Mouse (Mus musculus): Measurements from ENCODE around the gene Naga.
A peak's percentile ranks its signal among the peaks of the same experiment; 100 is the strongest.

Naga gene

GRCm38 (mm10) chr15:82338593-82339112 lies at the start of gene Naga, which contains the start of the genes Pheta2 and Smdt1:
Gene Naga (minus strand): TSS chr15:82338925.
Gene Pheta2 (plus strand): TSS chr15:82338942.
Gene Smdt1 (plus strand): TSS chr15:82338959.
- peak; percentile 97 to 99 for DNase-seq

DNA sequence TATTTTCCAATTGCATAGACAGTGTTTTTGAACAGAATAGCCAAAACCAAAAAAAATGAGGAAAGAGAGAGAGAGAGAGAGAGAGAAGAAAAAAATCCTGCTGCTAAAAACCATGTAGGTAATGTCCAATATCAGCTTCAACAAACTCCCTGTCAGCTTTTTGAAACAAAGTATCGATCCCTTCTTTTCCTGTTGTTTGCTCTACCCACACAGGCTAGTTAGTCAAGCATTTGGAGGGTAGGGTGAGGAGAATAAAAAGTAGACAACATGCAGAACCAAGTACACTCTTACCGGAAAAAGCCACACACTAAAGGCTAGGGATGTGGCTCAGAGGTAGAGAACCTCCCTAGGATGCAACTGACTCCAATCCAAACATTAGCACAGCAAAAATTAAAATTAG lies 47.0 kb upstream of the Naga start:
- DNase-seq, result no peak

GRCm38 (mm10) chr15:82382441-82382840 lies 43.7 kb upstream of the Naga start:
- DNase-seq, result no peak

GRCm38 (mm10) chr15:82380714-82381062 lies 42.0 kb upstream of the Naga start:
- DNase-seq, result peak in 1 of 2 experiments; percentile 30

DNA sequence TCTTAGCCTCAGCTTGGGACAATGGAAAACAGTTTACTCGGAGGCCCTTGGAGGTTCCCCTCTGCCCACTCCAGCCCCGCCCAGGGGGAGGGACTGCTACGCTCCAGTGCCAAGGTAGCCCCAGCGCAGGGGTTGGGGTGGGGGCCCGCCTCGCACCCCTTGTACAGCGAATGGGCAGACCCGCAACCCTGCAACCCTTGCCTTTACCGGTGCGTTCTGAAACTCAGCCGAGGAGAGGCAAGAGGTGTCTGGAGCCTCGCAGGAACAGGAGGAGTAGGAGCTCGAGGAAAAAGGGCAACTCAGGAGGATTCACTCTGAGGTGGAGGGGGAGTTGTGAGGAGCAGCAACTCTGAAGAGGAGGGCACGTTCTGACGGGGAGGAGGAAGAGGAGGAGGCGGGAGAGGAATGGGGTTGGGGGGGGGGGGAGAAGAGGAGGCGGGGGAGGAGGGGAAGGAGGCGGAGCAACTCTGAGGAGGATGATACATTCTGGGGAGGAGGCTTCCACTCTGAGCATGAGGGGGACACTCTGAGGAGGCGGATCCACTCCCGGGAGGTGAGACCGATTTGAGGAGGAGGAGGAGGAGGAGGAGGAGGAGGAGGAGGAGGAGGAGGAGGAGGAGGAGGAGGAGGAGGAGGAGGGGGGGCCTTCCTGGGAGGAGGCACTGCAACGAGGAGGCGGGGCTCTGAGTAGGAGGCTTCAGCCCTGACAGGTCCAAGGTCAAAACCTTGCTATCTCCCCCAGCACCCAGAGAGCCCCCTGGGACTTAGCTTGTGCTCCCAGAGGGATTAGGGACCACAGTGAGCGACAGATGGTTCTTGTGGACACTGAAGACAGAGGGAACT lies 41.4 kb upstream of the Naga start, which contains the start of gene Cyp2d22:
Gene Cyp2d22, minus strand, starts transcription at position 390 of the 843 bp plus-strand sequence.
- DNase-seq, result peak; percentile 73 to 88

- no peak for DNase-seq
These were observed 40.8 kb upstream of the Naga start for GRCm38 (mm10) chr15:82379511-82379870.

GRCm38 (mm10) chr15:82378261-82379180 lies 39.8 kb upstream of the Naga start:
- DNase-seq, result peak; percentile 20 to 58

- peak in 1 of 2 experiments; percentile 11 for DNase-seq
These were observed 39.0 kb upstream of the Naga start for GRCm38 (mm10) chr15:82377701-82378100.

- peak; percentile 73 to 77 for DNase-seq
These were observed 37.8 kb upstream of the Naga start for GRCm38 (mm10) chr15:82376393-82377138.

GRCm38 (mm10) chr15:82375855-82376254 lies 37.1 kb upstream of the Naga start:
- peak in 1 of 2 experiments; percentile 35 for DNase-seq

- no peak for DNase-seq
These were observed 35.7 kb upstream of the Naga start for GRCm38 (mm10) chr15:82374437-82374836.

DNA sequence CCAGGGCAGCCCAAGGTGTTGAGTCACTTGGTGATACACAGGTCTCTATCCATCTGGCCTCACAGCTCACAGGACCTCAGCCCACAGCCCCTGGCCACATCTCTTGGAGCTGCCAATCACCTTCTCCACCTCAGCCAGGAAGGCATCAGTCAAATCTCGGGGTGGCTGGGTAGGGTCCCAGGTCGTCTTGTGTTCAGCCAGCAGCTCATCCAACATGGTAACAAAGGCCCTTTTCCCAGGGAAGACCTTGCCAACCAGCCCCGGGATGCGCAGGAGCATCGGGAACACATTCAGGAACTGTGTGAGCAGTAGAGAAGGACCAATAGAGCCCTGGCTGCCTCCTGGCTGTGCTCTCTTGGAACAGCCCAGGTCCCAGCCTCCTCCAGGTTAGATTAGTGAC lies 34.3 kb upstream of the Naga start:
- DNase-seq, result no peak

GRCm38 (mm10) chr15:82372446-82372845 lies 33.7 kb upstream of the Naga start:
- DNase-seq, result no peak

GRCm38 (mm10) chr15:82368851-82369250 lies 30.1 kb upstream of the Naga start:
- peak in 1 of 2 experiments; percentile 31 for DNase-seq

DNA sequence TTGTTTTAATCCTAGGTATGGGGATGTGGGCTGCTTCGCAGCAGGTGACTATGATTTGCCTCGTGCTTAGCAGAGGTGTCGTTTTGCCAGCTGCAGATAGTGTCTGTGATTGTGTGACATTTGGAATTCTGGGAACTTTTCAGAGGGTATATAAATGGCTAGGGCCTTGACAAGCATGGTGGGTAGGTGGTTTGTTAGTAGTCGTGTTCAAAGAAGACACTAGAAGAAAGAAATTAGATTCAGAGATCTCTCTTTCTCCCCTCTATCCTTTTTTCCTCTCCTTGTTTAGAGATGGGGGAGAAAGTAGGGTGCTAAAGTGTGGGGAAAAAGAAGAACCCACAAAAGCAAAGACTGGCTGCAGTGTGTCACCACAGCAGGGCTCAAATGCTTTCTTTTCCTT lies 29.4 kb upstream of the Naga start:
- DNase-seq, result peak in 1 of 2 experiments; percentile 0

DNA sequence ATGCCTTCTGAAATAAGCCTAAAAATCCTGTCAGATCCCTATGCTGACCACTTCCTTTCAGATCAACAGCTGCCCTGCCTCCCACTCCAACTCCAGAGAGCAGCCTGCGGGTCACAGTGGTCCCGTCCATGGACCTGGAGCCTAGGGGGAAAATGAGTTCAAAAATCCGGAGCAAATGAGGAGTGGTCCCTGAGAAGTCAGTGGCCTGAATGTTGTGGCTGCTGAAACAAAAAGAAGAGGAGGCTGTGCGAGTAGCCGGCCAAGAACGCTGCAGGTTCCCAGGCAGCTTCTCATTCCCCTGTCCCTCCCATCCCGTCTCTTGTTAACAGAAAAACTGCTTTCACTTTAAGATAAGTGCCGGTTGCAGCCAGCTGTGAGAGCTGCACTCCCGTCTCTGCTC lies 25.8 kb upstream of the Naga start:
- peak; percentile 1 to 10 for DNase-seq

DNA sequence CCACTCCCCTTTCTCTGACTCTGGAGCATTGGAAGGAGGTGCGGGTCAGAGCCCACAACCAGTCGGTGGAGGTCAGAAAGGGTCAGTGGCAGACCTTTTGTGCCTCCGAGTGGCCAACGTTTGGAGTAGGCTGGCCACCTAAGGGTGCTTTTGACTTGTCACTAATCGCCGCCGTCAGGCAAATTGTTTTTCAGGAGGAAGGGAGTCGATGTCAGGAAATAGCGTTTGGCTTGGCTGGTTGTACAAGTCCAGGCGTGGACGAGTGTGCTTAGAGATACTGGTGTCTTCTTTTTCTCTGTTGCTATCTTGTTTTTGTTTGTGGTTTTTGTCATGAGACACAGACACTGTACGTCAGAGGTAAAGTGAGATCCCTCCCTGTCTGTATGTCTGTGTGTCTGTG lies 25.1 kb upstream of the Naga start:
- peak; percentile 1 to 13 for DNase-seq

DNA sequence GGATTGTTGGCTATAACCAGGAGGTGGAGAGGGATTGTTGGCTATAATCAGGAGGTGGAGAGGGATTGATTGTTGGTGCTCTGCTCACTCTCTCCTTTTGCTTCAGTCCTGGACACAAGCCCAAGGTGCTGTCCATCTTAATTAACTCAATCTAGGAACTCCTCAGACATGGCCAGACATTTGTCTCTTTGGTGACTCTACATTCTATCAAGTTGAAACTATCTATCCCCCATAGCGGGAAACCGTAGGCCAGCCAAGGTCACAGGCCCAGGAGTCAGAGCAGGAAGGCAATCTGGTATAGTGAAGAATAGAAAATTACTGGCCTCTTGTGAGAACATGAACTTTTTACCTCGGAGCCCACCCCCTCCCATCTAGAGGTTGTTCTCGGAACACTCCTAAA lies 23.5 kb upstream of the Naga start:
- peak; percentile 53 to 70 for DNase-seq

- peak; percentile 51 to 81 for DNase-seq
These were observed 22.8 kb upstream of the Naga start for GRCm38 (mm10) chr15:82361459-82362018.

DNA sequence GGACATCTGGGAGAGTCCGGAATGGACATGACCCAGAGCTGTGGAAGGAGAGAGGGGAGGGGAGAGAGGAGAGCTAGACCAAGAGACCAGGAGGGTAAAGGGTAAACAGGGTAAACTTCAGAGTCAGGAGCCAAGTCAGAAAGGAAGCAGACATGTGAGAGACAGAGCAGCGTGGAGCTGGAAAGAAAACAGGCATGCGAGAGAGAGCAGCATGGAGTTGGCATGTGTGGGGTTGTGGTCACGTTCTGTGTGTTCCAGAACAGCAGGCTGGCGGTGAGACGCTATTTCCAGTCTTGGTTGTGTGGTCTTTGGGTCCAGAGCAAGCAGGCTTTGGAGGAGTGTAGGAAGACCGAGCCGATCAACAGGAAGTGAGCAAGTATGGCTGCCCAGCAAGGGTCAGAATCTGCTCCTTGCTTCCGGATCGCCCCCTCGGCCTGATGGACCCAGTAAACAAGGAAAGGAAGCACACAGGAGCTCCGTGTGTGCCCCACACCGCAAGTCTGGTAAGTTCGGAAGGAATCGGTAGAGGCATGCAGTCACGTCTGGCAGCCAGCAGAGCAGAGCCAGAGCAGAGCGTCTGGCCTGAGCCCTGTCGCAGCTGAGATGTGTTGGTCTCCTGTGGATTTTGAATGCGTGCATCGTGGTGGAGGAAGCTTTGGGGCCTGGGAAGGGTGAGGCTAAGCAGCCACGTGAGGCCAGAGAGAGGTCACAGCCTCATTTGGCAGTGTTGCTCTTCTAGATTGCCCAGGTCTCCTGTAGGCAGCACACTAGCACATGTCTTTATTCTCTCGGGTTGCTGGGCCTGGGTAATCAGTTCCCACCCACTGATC lies 19.9 kb upstream of the Naga start:
- peak; percentile 52 to 80 for DNase-seq

Measured in kidney, postnatal 25 days (tissue).